Mouse (Mus musculus): Measurements from ENCODE around the gene Atp5h.
"Not testable (repeated sequence)": the region's sequence is repeated elsewhere in the genome, so short reads cannot be mapped to it uniquely, and the experiment has no call there.

Atp5h gene

GRCm38 (mm10) chr11:115419531-115420237 is at the start of gene Atp5h, which contains the start of gene Kctd2:
Gene Atp5h, minus strand, starts transcription at chr11:115419962.
Gene Kctd2, plus strand, starts transcription at chr11:115420128.
- ATAC-seq (ENCODE audit: low TSS enrichment): peak; percentile 91

GRCm38 (mm10) chr11:115467217-115467618 is 47.5 kb upstream of the Atp5h start:
- no peak for ATAC-seq (ENCODE audit: low TSS enrichment)

- ATAC-seq (ENCODE audit: low TSS enrichment): no peak
Observed at GRCm38 (mm10) chr11:115464851-115465250, 45.1 kb upstream of the Atp5h start.

- ATAC-seq (ENCODE audit: low TSS enrichment): no peak
Observed at GRCm38 (mm10) chr11:115463397-115463796, 43.6 kb upstream of the Atp5h start.

- ATAC-seq (ENCODE audit: low TSS enrichment): no peak
Observed at GRCm38 (mm10) chr11:115462243-115462891, 42.6 kb upstream of the Atp5h start, which contains the start of gene Slc16a5. Gene Slc16a5, plus strand, starts transcription at chr11:115462474.

- no peak for ATAC-seq (ENCODE audit: low TSS enrichment)
Observed at GRCm38 (mm10) chr11:115461846-115462242, 42.1 kb upstream of the Atp5h start.

- no peak for ATAC-seq (ENCODE audit: low TSS enrichment)
Observed at GRCm38 (mm10) chr11:115460976-115461375, 41.2 kb upstream of the Atp5h start.

- ATAC-seq (ENCODE audit: low TSS enrichment): no peak
Observed at GRCm38 (mm10) chr11:115457405-115457804, 37.6 kb upstream of the Atp5h start.

GRCm38 (mm10) chr11:115456182-115456581 is 36.4 kb upstream of the Atp5h start:
- no peak for ATAC-seq (ENCODE audit: low TSS enrichment)

GRCm38 (mm10) chr11:115455619-115456018 is 35.9 kb upstream of the Atp5h start:
- no peak for ATAC-seq (ENCODE audit: low TSS enrichment)

- not testable (repeated sequence) for ATAC-seq (ENCODE audit: low TSS enrichment)
Observed at GRCm38 (mm10) chr11:115454822-115455221, 35.1 kb upstream of the Atp5h start.

GRCm38 (mm10) chr11:115453306-115453705 is 33.5 kb upstream of the Atp5h start:
- ATAC-seq (ENCODE audit: low TSS enrichment): no peak

GRCm38 (mm10) chr11:115452281-115452860 is 32.6 kb upstream of the Atp5h start:
- ATAC-seq (ENCODE audit: low TSS enrichment): no peak

- no peak for ATAC-seq (ENCODE audit: low TSS enrichment)
Observed at GRCm38 (mm10) chr11:115451781-115452241, 32.0 kb upstream of the Atp5h start.

GRCm38 (mm10) chr11:115450176-115450575 is 30.4 kb upstream of the Atp5h start:
- no peak for ATAC-seq (ENCODE audit: low TSS enrichment)

GRCm38 (mm10) chr11:115448998-115449397 is 29.2 kb upstream of the Atp5h start:
- ATAC-seq (ENCODE audit: low TSS enrichment): no peak

GRCm38 (mm10) chr11:115448075-115448474 is 28.3 kb upstream of the Atp5h start:
- ATAC-seq (ENCODE audit: low TSS enrichment): no peak

GRCm38 (mm10) chr11:115447321-115447885 is 27.6 kb upstream of the Atp5h start:
- no peak for ATAC-seq (ENCODE audit: low TSS enrichment)

GRCm38 (mm10) chr11:115446906-115447305 is 27.1 kb upstream of the Atp5h start:
- ATAC-seq (ENCODE audit: low TSS enrichment): no peak

- ATAC-seq (ENCODE audit: low TSS enrichment): no peak
Observed at GRCm38 (mm10) chr11:115441417-115441816, 21.7 kb upstream of the Atp5h start.

GRCm38 (mm10) chr11:115439906-115440595 is 20.3 kb upstream of the Atp5h start, which contains the start of gene Trim80:
Gene Trim80, plus strand, starts transcription at chr11:115440545.
- ATAC-seq (ENCODE audit: low TSS enrichment): no peak

GRCm38 (mm10) chr11:115439326-115439725 is 19.6 kb upstream of the Atp5h start:
- no peak for ATAC-seq (ENCODE audit: low TSS enrichment)
